Mouse (Mus musculus) liver, adult 2 months (tissue): ENCODE measurements around the gene Lama1.

Experiments
- CTCF ChIP-seq: fragments of 200-500 bp; IDR thresholded peaks from 2 replicates; pipeline ENCODE4 v1.5.1; 2011; ENCODE audit warnings: low read depth, low read length, control low read depth
- POLR2A ChIP-seq: fragments of 200-500 bp; IDR thresholded peaks from 2 replicates; pipeline ENCODE4 v1.6.1; 2011; ENCODE audit warnings: low read length, control low read depth; ENCODE audit not compliant: insufficient read depth; ENCODE audit errors: extremely low read depth

- TF ChIP-seq CTCF (no peak), POLR2A (no peak)
Observed at GRCm38 (mm10) chr17:67813666-67814065, 116.6 kb downstream of the Lama1 start.
